Mouse (Mus musculus): ENCODE results near the gene Calm2.

- no peak for TF ChIP-seq POLR2A (IDR thresholded peaks at IDR 0.05; ENCODE audit: borderline replicate concordance, extremely low read depth, insufficient read depth, insufficient read length, poor library complexity, severe bottlenecking)
- no peak for TF ChIP-seq CTCF (IDR thresholded peaks at IDR 0.05; ENCODE audit: borderline replicate concordance, extremely low read depth, insufficient read depth, insufficient read length)
These were observed 49.6 kb downstream of the Calm2 start for GRCm38 (mm10) chr17:87397088-87397487.

All from brain, embryonic 14.5 days (tissue).